Mouse (Mus musculus) liver, adult (tissue): ENCODE data around the gene Olfr1450.

Source experiments
- GATA4 ChIP-seq: IDR thresholded peaks from 2 replicates; pipeline ENCODE4 v1.6.1; 2014; ENCODE audit warnings: mild to moderate bottlenecking, low read length; ENCODE audit not compliant: insufficient replicate concordance

The Olfr1450 gene

GRCm38 (mm10) chr19:12949958-12950357 lies at the start of gene Olfr1450:
Gene Olfr1450 (plus strand): TSS chr19:12950258.
- no peak for TF ChIP-seq GATA4

- TF ChIP-seq GATA4, result no peak
Measured at GRCm38 (mm10) chr19:12903643-12904042, 46.4 kb upstream of the Olfr1450 start, which contains the start of gene Olfr1447. Gene Olfr1447 (minus strand): TSS chr19:12903743.

- no peak for TF ChIP-seq GATA4
Measured at GRCm38 (mm10) chr19:12924319-12924718, 25.7 kb upstream of the Olfr1450 start, which contains the start of gene Olfr1448. Gene Olfr1448 (minus strand): TSS chr19:12924419.

DNA sequence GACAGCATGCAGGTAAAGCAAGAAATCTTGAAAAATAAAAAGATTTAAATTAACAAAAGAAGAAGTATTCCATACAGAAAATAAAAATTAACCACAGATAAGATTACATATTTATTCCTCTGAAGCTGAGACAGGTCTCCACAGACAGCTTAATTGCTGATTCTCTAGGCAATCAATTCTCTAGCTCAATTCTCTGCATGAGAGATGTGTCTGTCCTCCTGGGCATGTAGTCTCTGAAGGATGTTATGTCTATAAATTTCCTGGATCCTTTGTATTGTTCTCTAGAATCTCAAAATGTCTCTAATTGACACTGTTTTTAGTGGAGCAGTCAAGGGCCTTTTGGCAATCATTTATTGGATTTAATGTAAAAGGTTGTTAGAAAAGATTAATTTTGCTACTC lies 19.5 kb upstream of the Olfr1450 start, which contains the start of gene Olfr1449:
Olfr1449 (plus strand) TSS at position 301 of the 400 bp plus-strand sequence.
- TF ChIP-seq GATA4, result no peak

GRCm38 (mm10) chr19:12994714-12995113 lies 44.7 kb downstream of the Olfr1450 start, which contains the start of gene Olfr1451:
Gene Olfr1451 (plus strand): TSS chr19:12995014.
- TF ChIP-seq GATA4, result no peak
